Mouse (Mus musculus) inflammation-experienced regulatory T-cells, adult 16 weeks (primary cell): ENCODE data around the gene Sys1. TPM values are rescaled to one million over a fixed set of nuclear protein-coding genes. Genes with fewer than 3 reads are reported as not detected.

Experiments
- polyA plus RNA-seq: library from polyadenylated mRNA; unstranded; fragments of 100-300 nt; shearing (Covaris generic); gene quantifications from one replicate; pipeline ENCODE4 v1.2.1, GENCODE M21; 2017

Gene Sys1
- 27.2 TPM for polyA plus RNA-seq

DNA sequence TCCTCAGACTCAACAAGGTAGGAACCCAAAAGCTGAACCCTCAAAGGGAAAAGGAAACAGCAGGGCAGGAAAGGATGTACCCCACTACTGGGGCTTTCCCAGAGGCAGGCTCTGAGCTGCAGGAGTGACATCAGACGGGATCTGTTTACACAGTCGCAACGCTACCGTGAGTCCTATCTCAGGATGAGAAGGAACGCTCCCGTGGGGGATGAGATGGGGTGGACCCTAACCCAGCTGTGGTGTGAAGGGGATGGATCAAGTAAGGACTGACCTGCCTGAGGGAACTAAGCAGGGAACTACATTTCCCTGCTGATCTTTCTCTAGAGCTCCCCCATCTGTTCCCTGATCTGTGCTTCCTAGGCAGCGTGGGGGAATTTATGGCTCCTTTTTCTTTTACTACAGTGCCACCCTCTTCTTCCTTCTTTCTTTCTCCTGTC lies at the start of gene Sys1:
TSS of gene Sys1 (plus strand) at position 101 of the 437 bp plus-strand sequence.

GRCm38 (mm10) chr2:164443460-164444000 lies 13.2 kb upstream of the Sys1 start, which contains the start of gene Sdc4:
Sdc4 (minus strand) TSS chr2:164443887.

DNA sequence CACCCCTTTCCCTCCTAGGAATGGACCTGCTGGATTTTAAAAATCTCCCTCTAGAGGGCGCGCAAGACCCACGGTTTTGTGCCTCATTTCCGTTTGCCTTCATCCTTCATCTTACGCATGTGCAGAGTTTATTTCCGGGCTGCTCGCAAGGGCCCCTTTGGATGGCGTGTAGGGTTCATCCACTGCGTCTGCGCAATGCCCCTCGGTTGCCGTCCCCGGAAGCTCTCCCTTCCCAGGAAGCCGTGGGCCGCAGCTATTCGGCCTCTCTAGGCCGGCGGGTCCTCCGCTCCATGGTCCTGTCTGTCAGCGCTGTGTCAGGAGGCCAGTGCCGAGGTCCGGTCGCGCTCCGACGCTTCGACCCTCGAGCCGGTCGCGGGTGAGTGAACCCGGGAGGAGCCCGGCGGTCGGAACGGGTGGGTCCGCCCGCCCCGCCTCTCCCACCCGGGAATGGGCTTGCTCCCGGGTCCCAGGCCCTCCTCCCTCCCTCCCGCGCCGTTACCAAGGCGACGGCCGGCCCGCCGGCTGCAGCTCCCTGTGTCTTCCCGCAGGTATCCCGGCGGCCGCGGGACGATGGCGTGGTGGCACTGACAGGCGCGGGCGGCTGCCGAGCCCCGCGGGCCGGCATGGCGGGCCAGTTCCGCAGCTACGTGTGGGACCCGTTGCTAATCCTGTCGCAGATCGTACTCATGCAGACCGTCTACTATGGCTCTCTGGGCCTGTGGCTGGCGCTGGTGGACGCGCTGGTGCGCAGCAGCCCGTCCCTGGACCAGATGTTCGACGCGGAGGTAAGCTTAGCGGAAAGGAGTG lies 4.2 kb downstream of the Sys1 start, which contains the start of gene Gm20458:
TSS of gene Gm20458 (plus strand) at position 223 of the 807 bp plus-strand sequence.

GRCm38 (mm10) chr2:164473624-164474023 lies 16.9 kb downstream of the Sys1 start, which contains the start of gene Trp53tg5:
Trp53tg5 (minus strand) TSS chr2:164473724.

GRCm38 (mm10) chr2:164485681-164486257 lies 29.0 kb downstream of the Sys1 start, which contains the start of gene Dbndd2:
Dbndd2 (plus strand) TSS chr2:164486106.

DNA sequence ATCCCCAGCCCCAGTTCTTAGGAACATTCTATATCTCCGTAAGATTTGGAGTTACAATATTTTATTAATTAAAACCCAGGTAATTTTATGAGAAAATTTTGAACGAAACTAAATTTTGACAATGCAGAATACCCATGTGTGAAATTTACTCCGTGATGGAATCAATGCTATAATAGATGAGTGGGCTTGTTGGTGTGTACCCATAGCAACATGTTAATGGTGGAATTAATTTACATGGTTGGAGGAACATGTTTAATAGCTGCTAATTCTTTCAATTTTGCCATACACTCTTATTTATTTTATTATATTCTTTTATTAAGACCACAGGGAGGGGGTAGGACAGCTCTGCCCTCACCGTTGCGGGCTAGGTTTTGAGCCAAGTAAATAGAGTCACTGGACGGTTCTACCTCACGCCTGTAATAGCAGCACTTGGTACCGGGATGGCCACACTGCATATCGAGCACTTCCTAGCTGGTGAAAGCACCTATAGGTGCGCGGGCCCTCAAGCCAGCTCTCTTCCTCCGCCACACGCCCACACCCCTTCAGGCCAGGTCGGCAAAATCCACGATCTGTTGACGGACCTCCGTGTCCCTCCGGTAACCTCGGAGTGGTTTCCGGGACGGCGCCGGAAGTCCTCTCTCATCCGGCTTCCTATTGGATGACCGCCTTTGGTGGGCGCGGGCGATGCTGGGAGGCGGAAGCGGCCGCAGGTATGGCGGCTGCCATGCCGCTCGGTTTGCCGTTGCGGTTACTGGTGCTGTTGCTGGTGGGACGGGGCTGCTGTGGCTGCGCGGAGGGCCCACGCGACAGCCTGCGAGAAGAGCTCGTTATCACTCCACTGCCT lies 40.3 kb downstream of the Sys1 start, which contains the start of gene Pigt:
TSS of gene Pigt (plus strand) at position 674 of the 844 bp plus-strand sequence.

Other genes starting within 250 kb of the Sys1 start
- not detected for gene Wfdc15b, start 235.3 kb upstream of the Sys1 start, polyA plus RNA-seq
- not detected for gene Svs2, start 218.5 kb upstream of the Sys1 start, polyA plus RNA-seq
- gene Svs3b, start 200.3 kb upstream of the Sys1 start, polyA plus RNA-seq: not detected
- gene Svs4, start 178.5 kb upstream of the Sys1 start, polyA plus RNA-seq: not detected
- not detected for gene Svs3a, start 167.7 kb upstream of the Sys1 start, polyA plus RNA-seq
- not detected for gene Svs6, start 140.2 kb upstream of the Sys1 start, polyA plus RNA-seq
- not detected for gene Svs5, start 124.2 kb upstream of the Sys1 start, polyA plus RNA-seq
- gene Slpi, start 67.9 kb upstream of the Sys1 start, polyA plus RNA-seq: 25.8 TPM
- gene Rbpjl, start 53.8 kb upstream of the Sys1 start, polyA plus RNA-seq: not detected
- gene Matn4, start 51.8 kb upstream of the Sys1 start, polyA plus RNA-seq: not detected
- 46.9 TPM for gene Sdc4, start 13.1 kb upstream of the Sys1 start, polyA plus RNA-seq
- 1.4 TPM for gene Gm20458, start 4.0 kb downstream of the Sys1 start, polyA plus RNA-seq
- 0.33 TPM for gene Trp53tg5, start 16.8 kb downstream of the Sys1 start, polyA plus RNA-seq
- 7.6 TPM for gene Dbndd2, start 29.1 kb downstream of the Sys1 start, polyA plus RNA-seq
- gene Pigt, start 40.6 kb downstream of the Sys1 start, polyA plus RNA-seq: 26.3 TPM
- gene Wfdc2, start 105.4 kb downstream of the Sys1 start, polyA plus RNA-seq: 3.1 TPM
- gene Spint3, start 116.5 kb downstream of the Sys1 start, polyA plus RNA-seq: not detected
- not detected for gene Wfdc6a, start 128.5 kb downstream of the Sys1 start, polyA plus RNA-seq
- gene Eppin, start 136.6 kb downstream of the Sys1 start, polyA plus RNA-seq: not detected
- gene Wfdc6b, start 156.6 kb downstream of the Sys1 start, polyA plus RNA-seq: not detected
- gene Wfdc8, start 156.7 kb downstream of the Sys1 start, polyA plus RNA-seq: not detected
- gene Wfdc16, start 181.8 kb downstream of the Sys1 start, polyA plus RNA-seq: not detected
- not detected for gene Wfdc10, start 199.1 kb downstream of the Sys1 start, polyA plus RNA-seq
- gene Wfdc9, start 199.6 kb downstream of the Sys1 start, polyA plus RNA-seq: not detected
- not detected for gene Wfdc11, start 217.1 kb downstream of the Sys1 start, polyA plus RNA-seq
- gene Wfdc13, start 228.1 kb downstream of the Sys1 start, polyA plus RNA-seq: not detected
- not detected for gene Spint4, start 241.5 kb downstream of the Sys1 start, polyA plus RNA-seq